Mouse (Mus musculus) thymus, postnatal 0 days (tissue): ENCODE measurements around the gene Pcdh9. TPM values are rescaled to one million over a fixed set of nuclear protein-coding genes. Genes with fewer than 3 reads are reported as not detected.
"Not testable (repeated sequence)": the region's sequence is repeated elsewhere in the genome, so short reads cannot be mapped to it uniquely, and the experiment has no call there.

ENCODE experiments used
- DNase-seq: peaks from one replicate; pipeline ENCODE4 v3.0.0-alpha.2; 2015; ENCODE audit warnings: low spot score
- polyA plus RNA-seq: library from polyadenylated mRNA; unstranded; fragments of >200 nt; fragmentation: Nextera tagmentation; extraction: Ambion mirVana; gene quantifications from 2 replicates; pipeline ENCODE4 v1.2.1, GENCODE M21; 2015

Gene Pcdh9
- polyA plus RNA-seq, 1 experiment from 2014 or later: 0.79 TPM

DNA sequence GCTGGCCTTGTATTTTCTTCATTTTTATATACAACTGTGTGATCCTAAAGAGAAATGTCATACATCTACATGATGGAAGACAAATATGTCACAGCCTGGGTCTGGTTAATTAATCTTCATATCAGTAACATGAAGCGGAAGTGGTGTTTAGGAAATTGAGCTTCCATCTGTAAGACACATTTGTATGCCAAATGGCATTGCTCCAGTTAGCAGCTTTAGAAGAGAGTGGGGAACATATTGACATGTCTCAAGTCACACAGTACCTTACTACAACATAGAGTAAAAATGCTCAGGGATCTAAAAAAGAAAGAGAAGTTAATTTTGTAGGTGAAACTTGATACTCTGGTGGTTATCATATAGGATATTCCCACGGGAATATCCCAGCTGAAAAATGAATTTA is 505.4 kb downstream of the Pcdh9 start:
- no peak for DNase-seq

DNA sequence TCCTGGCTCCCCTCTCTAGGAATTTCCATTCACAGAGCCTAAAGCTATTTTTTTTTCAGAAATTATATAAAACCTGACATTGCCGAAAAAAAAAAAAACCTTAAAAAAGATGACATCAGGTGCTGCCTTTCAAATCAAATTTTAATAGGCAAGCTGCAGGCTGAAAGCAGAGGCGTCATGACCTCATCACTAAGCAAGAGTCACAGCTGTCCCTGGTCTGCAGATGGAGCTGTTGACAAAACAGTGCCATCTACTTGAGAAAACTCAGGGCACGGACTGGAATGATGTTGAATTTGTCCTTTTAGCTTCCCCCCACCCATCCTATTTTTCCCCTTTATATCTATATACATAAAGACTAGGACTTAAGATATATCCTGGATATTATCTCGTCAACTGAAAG is 509.3 kb downstream of the Pcdh9 start:
- DNase-seq: no peak

DNA sequence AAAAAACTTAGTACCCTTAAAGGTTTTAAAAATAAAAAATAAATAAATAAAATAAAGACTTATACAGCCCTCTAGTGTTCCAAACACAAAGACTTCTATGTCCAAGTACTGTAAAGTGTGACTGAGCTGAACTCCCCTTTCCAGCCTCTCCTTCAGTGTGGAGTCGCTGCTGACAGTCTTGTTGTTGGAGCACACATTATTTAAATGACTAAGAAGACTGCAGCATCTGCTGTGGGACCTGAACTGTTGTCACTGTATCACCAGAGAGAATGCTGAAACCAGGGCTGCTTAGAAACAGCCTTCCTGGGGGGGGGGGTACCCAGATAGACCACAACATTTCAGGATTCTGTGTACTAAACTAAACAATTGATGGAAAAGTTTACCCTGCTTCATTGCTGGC is 509.7 kb downstream of the Pcdh9 start:
- DNase-seq: no peak

DNA sequence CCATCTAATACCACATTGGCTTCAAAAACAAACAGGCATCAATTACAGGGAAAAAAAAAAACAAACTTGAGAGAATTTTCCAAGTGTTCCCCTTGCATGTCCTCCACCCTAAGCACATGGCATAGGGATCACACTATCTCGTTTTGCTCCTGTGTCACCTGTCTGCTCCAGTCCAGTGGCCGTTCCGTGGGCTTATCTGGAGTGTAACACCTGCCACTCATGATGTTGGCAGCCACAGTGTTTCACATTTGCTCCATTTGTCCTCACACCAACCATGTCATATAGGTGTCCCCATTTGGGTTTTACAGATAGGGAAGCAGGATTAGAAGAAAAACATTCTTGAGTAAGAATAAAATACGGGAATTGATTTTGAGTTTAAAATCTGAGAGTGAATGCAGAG is 514.3 kb downstream of the Pcdh9 start:
- DNase-seq: no peak

DNA sequence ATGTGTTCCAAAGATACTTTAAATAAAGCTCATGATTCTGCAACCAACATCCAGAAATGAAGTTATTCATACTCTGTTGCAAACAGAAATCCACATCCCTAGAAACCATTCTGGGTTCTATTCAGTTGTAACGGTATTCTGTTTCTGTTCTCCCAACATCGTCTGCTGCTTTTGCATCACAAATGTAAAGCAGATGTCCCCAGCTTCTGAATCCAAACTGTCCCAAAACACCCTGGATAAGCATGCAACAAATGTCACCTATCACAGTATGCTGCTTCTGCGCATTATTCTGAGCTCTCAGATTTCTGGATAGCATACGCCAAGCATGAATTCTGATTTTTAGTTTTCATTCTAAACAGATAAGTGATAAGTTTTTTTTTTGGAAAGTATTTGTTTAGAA is 516.3 kb downstream of the Pcdh9 start:
- DNase-seq: no peak

DNA sequence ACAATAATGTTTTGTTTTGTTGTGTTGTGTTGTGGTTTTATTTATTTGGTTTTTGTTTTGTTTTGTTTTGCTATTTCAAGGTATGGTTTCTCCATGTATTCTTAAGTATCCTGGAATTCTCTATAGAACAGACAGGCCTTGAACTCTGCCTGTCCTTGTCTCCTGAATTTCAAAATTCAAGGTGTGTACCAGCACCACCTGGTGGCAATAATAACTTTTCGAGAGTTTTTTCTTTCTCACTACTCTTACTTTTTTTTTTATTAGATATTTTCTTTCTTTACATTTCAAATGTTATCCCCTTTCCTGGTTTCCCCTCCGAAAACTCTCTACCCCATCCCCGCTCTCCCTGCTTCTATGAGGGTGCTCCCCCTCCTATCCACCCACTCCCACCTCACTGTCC is 536.3 kb downstream of the Pcdh9 start:
- DNase-seq: no peak

DNA sequence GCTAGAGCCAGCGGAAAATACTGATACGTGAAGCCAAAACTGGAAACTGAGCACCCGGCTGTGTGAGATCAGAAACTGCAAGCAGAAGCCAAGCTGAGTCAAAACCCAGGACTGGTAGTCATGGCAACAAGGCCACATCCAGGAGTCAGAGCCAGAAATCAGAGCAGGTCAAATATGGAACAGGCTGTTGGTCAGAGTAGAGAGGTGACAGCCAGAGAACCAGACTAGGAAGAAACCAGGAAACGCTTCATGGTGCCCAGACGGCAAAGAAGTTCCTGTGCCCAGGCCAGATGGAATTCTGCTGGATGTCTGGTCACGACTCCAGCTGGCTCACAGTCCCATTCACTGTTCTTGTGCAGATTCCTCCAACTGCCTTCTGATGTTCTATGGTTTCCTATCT is 539.6 kb downstream of the Pcdh9 start:
- no peak for DNase-seq

DNA sequence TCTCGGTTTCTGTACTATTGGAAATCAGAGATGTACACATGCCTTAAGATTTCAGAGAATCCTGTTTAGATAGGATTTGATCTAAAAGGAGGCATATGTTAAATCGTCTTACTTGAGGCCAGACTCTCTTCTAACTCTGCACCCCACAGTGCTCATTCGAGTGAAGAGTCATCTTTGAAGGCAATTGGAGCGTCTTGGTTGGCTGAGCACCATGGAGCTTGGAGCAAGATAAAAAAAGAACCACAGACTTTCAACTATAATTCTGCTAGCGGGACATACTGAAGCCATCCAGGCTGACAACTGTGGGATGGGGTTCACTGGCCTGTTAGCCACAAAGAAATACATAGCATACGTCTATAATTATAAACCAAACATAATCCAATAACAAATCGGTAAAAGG is 541.3 kb downstream of the Pcdh9 start:
- DNase-seq: no peak

DNA sequence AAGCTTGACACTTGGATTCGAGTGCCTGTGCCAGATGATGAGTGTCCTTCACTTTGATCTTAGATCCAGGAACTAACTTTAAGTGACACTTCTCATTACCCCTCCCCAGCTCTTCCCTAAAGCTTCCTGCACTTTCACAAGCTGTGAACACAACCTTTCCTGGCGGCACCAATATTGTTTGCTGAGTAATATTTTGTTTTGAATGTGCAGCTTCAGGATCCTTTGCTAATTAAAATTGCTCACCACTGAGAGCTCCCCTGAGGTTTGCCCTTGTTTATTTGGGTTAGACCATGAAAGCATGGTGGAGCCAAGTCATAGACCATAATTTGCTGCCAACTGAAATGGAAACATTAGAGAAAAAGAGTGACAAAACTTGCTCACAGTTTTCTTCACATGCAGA is 543.4 kb downstream of the Pcdh9 start:
- DNase-seq: no peak

DNA sequence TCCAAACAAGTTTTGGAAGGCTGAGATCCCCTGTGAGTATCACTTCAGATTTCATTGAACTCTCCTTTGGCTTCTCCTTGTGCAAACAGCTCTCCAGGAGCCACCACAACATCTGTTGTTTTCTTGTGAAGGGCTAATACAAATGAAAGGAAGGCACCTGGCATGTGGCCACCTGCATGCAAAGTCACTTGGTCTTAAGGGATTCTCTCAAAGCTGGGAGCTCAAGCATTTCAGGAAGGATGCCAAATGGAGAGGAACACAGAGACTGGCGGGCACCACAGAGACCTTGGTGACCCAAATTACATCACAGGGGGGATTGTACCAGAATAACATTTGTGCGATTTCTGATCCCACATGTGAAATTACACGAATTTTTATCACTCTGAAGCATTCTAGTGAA is 547.7 kb downstream of the Pcdh9 start:
- no peak for DNase-seq

DNA sequence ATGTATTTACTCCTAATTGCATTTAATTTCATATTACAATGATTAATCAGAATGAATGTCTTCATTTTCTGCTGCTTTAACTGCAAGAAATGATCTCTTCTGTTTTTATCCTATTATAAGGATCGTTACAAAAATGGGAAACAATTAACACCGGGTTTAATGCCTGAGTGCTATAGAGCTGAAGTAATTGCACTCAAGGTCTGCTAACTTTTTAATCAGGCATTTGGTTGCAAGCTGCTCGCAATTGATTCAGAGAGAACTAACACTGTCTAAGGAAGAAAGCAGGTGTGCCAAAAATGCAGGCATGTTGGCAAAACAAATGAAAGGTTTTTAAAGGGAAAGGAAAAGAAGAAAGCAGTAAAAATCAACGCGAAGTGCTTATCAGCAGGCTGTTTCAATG is 549.1 kb downstream of the Pcdh9 start:
- DNase-seq: no peak

DNA sequence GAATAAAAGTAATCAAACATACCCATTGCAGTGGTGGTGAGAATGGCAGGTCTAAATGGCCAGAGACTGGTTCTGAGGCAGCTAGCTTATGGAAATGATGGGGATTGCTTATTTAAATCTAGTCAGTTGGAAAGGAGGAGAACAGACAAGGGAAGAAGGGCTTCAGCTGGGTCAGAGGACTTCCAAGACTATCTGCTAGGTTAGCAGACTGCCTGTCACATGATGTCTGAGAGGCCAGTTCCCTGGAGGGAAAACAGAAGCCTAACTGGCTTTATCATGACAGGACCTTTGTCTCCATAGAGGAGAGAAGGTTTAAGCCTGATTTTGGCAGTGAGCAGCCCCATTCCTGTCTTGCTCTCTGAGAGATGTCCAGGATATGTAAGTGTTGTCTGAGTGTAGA is 561.2 kb downstream of the Pcdh9 start:
- DNase-seq: no peak

DNA sequence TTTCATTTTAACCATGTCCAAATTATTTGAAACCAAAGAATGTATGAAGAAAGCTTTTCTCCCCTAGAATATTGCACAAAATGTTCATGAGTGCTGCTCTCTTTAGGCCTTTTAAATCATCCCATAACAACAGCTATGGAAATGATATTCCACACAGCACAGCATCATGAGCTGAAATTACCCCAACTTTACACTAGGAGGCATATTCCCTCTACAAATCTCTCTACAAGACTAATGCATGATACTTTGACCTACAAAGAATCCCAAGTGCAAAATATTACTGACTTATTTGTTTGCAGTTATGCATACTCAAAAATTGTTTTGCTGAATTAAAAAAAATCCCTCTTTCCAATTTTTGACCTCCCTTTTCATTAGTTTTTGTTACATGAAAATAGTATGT is 573.1 kb downstream of the Pcdh9 start:
- no peak for DNase-seq

DNA sequence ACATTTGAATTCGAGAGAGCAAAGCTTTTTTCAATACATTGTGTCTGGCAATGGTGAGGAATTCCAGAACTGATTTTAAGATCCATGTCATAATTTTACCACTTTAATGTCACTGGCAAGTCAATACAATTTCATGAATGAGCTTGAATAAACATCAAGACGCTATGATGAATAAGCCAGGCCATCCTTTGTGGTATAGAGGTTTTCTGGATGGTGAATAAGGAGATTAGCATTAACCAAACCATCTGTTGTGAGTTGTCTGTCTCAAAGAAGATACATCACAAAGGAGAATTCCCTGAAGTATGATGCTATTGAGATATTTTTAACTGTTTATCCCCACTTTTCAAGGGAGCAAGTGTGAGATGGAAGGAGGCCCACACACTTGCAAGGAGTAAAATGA is 602.1 kb downstream of the Pcdh9 start:
- no peak for DNase-seq

DNA sequence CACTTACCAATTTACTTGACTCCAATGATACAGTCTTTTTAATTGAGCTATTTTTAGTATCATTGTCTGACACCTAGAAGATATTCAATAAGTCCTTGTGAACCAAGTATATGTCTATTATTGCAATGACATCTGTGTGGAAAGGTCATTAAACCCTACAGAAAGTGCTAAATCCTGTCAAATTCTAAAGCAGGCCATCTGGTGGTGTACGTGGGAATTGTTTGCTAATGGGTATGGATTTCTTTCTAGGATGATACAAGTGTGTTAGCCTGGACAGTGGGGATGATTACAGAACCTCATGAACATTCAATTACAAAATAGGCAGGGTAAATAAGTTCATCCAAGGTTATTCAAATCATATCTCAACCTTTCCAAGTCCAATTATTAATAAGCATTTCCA is 602.8 kb downstream of the Pcdh9 start:
- DNase-seq: no peak

DNA sequence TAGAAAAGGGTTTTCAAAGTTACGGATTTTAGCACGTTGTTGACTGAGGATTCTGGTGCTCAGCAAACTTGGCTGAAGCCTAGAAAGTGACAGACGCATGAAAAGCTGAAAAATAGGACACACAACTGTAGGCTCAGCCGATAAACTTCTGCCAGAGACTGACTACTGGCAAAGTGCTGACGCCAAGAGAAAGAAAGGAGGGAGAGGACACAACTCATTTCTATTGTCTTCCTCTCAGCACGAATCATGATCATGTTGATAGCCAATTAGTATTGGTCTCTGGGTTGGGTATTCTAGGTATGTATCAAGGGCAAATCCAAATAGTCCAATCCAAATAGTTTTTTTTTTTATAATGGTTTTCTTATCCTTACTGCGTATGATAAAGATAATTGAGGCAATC is 605.3 kb downstream of the Pcdh9 start:
- no peak for DNase-seq

DNA sequence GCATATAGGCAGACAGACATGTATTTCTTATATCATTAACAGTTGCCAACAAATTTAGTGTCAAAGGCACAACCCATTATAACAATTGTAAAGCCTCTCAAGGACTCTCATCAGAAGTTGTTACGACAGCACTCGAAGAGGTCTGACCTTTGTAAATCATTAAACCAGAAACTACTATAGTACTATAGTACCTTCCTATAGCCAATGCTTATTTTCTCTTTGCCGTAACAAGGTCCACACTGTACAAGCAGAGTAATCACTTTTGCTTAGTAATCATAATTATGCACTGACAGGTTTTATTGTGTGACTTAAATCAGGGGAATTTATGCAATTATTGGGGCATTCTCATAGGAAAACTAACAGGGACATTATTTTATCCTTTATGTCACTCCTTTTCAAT is 606.5 kb downstream of the Pcdh9 start:
- no peak for DNase-seq

DNA sequence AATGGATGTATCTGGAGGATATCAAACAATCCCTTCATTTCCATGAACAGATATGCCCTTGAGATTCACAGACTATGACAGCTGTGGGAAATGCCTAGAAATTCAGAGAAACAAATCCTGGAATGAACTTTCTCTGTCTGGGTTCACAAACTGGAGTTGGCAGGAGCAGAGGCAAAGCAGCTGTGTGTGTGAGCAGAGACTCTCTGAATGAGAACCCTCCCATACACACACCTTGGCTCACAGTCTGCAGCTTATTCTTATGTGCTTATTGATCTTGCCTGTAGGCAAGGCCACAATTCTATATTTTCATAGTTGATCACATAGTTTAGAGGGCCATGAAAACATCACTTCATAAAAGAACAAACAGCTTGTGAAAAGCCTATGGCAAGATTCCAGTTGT is 614.8 kb downstream of the Pcdh9 start:
- no peak for DNase-seq

DNA sequence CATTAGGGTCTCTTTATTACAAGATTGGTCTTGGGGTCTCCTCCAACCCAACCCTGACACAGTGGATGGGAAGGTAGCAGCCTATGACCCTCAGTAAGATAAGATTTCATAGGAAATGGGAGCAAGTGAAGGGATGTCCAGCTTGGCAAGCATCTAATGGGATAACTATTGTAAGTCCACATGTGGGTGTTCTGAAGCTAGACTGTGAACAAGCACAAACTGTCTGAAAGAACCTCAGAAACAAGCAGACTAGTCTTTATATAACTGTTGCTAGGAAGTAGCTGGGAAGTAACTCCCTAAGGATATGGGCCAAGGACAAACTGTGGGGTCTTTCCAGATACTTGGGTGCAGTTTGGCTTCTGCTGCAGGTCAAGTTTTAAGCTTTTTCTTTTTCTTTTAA is 615.7 kb downstream of the Pcdh9 start:
- DNase-seq: no peak

DNA sequence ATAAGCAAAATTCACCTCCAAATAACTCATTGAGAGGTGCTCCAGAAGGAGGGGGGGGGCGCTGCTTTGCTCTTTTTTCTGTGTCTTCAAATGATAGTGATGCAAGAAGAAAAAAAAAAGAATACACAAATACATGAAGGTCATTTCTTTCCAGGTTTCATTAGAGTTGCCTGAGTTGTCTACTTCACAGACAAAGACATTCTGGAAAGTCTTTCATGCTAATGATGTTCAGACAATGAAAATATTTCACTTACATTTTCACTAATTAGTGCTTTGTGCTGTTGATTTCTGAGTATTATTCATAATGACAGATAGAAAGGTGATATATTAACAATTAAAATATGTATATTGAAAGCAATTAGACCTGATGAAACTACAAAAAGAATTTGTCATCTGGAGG is 637.1 kb downstream of the Pcdh9 start:
- DNase-seq: no peak

DNA sequence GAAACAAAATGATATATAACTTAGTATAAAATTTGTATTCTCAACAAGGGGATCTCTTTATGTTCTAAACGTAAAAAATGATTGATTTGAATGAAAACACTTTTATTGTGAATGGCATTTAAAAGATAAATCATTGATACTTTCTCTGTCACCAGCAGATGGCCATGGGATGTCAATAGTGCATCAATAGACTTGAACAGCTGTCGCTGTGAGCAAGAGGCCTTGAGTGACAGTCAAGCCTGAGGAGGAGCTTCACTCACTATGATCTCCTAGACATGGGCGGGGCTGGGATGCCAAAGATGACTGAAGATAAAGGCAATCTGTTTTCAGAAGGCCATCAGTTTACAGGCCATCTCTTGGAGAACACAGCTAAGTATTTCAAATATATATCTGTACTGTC is 650.2 kb downstream of the Pcdh9 start:
- DNase-seq: no peak

DNA sequence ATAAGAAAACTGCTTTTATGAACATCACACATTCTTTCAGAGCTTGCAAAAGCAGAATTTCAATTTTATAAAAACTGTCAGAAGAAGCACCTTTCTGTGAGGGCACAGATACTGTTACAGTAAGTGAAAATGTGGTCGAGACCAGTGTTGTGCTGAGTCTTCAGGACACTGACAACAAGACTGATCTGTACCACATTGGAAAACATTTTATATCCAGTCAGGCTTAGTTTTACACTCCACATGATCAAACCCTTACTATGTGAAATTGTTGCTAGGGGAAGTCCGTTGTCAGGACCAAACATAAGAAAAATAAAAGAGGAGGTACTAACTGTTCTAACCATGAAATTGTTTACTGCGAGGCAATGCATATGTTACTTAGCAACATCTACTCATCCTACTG is 656.1 kb downstream of the Pcdh9 start:
- DNase-seq: no peak

DNA sequence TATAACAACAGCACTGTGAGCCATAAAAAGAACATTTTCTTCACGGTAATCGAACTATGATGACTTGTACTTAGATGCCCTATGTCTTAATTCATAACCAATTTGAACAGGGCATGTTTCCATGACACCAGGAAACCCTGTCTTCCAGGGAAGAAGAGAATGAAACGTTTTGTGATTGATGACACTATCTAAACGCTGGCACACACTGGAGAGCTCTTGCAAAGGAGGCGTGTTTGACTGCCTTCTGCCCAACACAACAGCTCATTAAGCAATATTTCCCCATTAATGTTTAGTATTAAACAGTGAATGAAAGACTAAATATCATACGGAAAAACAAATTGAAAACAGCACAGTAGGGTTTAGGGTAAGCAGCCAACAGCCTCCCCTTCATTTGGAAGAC is 656.9 kb downstream of the Pcdh9 start:
- no peak for DNase-seq

DNA sequence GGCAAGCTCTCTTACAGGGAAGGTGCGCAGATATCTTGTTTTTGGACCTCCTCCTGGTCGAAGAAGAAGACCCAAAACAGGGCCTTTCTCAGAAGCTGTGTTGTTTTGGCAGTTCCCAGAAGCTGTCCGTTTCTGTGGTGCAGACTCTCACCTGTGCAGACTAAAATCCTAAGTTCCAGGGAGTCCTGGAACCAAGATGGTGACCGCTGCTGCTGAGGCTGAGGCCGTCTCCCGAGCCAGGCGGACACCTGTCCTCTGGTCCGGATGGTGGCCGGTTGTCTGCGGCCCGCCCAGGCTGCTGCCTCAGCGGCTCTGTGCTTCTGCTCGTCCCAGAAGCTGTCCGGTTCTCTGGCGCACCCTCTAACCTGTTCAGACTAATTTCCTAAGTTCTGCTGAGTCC is 675.6 kb downstream of the Pcdh9 start:
- not testable (repeated sequence) for DNase-seq

DNA sequence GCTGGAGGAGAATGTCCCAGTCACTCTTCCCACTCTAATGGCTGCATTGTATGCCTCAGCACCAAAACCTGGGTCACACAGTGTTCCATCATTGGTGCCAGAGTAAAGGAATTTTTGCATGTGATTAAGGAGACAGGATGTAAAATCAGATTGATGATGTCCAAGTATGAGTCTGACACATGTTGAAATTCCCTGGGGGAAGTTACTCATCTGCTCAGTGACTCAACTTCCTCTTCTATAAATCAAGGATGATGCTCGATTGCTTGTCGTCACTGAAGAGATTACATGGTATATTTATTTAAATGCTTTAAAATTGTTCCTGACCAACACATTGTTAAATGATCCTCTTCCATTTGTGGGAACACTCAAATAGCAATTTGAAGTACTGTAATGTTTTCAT is 690.7 kb downstream of the Pcdh9 start:
- DNase-seq: no peak
